Mouse (Mus musculus) R1 (cell line): ENCODE data around the gene Npffr2.

Source experiments
- DNase-seq: peaks from one replicate; pipeline ENCODE4 v3.0.0-alpha.2; 2018; ENCODE audit warnings: low read depth, low spot score

The Npffr2 gene

DNA sequence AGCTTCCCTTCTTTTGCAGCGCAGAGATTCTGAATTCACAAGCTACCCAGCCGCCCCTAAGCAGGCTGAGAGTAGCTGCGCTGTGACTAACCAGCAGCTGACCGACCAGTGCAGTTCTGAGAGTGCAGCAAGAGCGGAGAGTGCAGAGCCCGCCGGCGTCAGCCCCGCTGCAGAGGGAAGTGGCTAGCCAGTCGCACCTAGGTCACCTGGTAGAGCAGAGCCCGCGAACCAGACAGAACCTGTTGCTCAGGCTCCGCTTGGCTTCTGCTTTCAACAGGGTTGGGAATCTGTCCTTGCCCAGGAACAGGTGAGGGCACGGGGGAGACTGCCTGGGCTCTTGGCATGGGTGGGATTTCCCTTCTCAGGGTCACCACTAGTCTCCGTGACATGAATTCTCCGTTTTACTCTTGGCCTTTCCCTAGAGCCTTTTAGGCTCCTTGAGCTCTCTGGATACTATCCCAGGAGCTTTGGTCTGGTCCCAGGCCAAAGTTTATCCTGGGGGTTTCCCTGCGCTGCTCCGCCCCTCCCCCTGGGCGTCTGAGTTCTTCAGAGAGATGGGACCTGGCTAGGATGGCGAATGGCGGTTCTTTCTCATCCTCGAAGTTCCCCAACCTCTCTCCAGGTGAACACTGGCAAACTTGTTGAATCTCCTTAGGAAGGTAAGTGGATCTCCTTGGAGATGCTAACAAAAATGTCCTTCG lies at the start of gene Npffr2:
Gene Npffr2, plus strand, starts transcription at position 552 of the 701 bp plus-strand sequence.
- DNase-seq, result peak; percentile 23

DNA sequence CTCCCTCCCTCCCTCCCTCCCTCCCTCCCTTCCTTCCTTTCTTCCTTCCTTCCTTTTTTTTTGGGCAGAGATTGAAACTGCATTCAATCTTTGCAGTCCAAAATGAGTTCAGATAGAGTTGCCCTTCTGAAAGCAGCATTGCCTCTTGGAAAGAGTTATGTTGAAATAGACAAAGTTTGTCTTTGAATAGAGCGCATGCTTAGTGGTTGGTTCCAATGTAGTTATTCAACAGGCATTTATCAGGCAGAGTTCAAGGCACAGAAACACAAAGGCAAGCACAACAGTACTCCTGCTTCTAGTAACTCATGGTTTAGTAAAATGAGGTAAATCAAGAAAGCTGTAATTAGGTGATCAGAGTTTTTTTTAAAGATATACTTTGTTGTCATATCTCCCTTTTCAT lies 34.7 kb upstream of the Npffr2 start:
- DNase-seq, result no peak

DNA sequence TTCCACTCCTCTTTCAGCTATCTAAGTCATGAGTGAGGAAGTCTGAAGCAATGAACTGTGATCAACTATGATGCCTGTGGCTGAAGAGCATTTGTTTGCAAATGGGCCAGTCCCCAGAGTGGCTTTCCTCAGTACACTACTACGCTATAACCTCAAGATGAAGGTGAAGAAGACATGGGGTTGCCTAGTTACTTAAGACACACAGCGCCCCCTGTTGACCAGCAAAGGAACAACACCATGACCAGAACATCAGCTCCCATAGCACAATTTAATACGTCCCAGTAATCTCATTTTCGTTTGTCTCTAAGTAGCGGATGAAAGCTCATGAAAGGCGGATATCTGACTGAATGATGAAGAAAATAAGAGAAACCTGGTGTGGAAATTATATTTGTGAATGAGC lies 27.0 kb upstream of the Npffr2 start:
- peak; percentile 61 for DNase-seq

DNA sequence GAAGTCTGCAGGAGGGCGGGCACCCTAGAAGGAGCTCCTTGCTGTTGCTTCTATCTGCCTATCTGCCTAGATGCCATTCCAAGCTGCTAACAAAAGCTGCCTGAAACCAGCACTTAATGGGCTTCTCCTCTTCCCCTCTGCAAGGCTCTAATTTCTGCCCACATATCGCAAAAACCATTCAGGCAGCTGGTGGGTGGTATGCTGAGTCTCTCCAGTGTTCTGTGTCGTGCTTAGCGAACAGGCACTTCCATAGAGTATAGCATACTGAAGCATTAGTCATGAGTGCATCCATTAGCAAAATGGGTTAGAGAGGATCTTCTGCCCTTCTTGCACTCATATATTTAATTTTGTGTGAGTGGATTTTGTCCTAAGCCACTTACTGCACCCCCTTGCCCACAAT lies 8.6 kb upstream of the Npffr2 start:
- no peak for DNase-seq

DNA sequence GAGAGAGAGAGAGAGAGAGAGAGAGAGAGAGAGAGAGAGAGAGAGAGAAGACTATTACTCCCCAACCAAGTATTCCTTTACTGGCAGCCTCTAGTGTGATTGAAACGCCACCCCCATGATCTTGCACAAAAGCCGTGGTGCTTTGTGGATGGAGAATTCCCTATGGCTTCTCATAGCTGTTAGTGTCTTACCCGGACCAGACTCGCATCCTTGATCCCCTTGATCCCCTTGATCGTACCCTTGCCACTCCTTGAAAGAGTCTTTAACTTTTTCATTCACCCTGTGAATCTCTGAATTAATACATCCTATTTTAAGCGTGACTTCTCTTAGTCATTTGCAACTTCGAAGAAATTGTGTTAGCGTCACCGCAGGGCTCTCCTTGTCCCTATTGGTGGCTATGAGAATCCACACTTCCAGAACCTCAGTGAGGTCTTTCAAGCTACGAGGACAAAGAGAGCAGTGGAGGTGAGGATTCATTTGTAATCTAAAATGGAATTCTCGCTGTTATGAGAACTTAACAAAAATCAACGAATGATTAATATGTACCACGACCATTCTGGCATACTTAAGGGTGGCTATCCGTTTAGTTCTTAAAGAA lies 949 bp upstream of the Npffr2 start:
- no peak for DNase-seq

DNA sequence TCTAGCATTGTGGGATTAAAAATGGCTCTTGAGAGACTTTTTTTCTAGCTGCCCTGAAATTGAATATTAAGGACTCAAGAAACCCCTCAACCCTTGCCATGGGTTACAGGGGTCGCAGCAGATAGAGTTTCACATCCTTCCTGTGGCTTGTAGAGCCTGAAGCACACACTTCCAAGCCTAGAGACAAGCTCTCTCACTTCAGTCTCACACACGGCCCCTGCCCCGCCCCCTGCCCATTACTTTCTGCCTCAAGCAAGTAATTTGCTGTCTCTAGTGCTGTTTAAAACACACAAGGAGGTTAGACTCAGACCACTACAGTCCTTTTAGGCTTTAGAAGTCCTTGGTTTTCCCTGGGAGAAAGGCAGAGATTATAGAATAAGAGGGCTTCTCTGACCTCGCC lies 1.7 kb downstream of the Npffr2 start:
- DNase-seq, result no peak

DNA sequence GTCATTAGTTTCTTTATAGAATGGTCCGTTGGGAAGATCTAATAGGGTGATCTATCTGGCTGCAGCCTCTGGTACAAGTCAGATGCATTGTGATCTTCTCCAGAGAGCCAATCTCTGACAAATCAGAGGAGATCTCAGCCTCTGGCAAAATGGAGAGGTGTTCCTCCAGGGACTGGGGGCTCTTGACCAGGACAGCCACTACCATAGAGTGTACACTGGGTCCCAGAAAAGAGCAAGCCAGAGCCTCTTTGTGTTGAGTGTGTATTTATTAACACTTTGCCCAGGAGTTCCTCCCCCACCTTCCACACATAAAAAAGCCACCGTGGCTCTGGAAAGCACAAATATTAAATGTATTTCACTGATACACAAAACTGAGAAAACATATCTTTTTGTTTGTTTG lies 2.2 kb downstream of the Npffr2 start:
- DNase-seq, result no peak

DNA sequence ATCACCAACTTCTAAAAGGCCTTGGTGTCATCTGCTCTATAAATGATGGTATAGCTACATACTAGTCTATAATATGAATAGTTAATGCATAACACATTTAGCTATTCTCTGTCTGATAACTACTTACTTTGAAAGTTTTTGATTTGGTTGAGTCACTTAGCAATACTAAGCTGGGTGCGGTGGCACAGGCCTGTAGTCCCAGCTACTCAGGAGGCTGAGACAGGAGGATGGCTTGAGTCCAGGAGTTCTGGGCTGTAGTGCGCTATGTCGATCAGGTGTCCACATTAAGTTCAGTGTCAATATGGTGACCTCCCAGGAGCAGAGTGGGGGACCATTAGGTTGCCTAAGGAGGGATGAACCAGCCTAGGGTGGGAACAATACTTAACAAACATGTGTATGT lies 8.8 kb downstream of the Npffr2 start:
- no peak for DNase-seq

DNA sequence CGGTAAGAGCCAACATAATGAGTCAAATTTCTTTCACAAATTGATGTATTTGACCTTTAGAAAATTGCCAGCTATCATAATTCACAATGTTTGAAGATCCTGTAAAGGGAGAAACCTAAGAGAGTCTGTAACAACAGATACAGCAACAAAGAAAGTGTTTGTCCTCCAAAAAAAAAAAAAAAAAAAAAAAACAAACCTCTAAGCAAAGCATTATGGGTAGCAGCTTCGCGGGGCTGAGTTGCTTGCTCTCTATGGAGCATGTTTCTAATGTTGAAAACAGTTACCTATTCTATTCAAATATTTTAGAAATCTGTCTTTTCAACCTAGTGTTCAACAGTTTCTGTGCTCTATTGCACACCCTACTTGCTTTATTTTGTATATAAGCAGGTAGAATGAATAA lies 15.2 kb downstream of the Npffr2 start:
- DNase-seq, result no peak

DNA sequence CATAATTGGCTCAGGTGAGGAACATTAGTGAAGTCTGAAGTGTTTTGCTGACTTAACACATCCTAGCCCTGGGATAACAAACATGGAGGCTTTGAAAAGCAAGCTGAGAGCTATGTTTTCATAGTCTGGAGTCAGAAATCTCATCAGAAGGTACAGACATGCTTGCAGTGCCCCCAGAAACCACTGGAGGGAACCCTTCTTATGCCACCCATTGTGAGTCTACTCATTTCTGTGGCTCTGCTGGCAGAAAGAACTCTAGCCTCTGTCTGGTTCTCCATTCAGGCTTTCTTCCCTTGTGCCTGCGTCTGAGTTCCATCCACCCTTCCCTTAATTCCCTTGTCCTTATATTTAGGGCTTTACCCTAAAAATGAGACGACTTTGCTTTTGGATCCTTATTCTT lies 16.2 kb downstream of the Npffr2 start:
- peak; percentile 67 for DNase-seq

DNA sequence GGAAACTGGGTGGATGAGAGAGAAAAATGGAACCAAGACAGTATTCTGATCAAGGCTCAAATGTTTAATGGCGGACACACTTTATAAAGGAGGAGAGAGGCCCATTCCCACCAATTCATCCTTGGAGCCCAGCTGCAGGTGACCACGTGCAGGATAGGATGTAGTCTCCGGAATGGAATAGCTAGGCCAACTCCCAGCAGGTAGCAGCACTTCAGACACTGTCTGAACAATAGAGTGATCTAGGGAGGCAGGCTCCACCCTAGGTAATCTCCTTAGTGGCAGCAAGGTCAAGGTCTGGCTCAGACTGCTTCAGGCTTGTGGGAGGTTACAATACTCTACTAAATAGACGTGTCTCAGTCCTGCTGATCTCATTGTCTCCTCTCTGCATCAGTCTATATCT lies 31.9 kb downstream of the Npffr2 start:
- peak; percentile 93 for DNase-seq

DNA sequence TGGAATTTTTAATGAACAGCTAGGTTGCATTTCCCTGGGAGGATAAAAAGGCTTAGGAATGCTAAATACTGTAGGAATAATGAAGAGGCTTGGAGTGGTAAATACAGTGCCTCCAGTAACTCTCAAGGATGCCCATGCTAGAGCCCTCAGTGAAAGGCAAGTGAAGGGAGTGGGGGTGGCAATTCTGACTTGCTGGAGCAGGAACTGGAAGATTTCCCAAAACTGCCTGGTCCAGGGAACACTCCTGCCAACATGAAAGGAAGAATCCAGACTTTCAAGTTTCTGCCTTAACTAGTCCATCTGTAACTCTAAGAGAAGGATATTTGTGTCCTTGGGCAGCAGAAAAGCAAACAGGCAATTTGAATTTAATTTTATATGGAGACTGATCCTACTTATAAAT lies 34.2 kb downstream of the Npffr2 start:
- no peak for DNase-seq

DNA sequence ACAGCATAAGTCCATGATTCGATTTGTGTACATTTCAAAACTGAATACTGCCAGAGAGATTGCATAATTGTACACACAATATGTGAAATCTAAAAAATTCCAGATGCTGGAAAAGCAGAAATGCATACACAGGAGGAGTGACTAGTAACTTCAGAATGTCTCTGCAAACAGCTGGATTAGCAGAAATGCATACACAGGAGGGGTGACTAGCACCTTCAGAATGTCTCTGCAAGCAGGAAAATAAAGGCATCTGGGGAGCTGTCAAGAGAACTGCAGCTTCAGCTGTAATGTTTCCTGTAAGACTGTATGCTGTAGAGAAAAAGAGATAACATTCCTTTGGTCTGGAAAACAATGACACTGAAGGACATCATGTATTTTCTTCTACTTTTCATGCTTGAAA lies 51.4 kb downstream of the Npffr2 start:
- DNase-seq, result no peak

DNA sequence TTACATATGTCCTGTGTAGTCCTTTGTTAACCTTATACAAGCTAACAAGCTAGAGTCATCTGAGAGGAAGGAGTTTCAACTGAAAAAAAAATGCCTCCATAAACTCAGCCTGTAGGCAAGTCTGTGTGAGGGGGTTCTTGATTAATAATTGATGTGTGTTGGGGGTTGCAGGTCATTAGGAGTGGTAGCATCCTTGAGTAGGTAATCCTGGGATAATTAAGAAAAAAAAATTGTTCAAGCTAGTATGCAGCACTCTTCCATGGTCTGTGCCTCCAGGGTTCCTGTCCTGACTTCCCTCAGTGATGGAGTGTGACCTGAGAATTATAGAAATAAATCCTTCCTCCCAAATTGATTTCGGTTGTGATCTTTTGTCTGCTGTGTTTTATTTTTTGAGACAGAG lies 52.0 kb downstream of the Npffr2 start:
- DNase-seq, result no peak

DNA sequence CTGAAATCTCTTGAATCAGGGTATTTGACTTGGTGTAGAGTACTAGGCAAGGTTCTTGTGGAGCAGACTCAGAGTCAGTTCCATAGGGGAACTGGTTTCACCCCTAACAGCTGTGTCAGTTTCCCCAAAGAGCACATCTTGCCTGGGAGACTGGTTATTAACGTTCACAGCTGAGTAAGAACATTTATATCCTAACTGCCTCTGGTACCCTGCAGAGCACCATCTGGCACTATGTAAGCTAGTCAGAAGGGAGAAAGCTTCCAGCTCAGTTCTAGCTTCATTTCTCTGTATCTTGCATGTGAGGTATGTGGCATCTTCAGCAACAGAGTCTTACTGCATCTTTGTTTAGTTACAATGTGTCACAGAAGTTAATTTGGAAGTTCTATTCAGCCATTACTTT lies 53.9 kb downstream of the Npffr2 start:
- DNase-seq, result no peak

DNA sequence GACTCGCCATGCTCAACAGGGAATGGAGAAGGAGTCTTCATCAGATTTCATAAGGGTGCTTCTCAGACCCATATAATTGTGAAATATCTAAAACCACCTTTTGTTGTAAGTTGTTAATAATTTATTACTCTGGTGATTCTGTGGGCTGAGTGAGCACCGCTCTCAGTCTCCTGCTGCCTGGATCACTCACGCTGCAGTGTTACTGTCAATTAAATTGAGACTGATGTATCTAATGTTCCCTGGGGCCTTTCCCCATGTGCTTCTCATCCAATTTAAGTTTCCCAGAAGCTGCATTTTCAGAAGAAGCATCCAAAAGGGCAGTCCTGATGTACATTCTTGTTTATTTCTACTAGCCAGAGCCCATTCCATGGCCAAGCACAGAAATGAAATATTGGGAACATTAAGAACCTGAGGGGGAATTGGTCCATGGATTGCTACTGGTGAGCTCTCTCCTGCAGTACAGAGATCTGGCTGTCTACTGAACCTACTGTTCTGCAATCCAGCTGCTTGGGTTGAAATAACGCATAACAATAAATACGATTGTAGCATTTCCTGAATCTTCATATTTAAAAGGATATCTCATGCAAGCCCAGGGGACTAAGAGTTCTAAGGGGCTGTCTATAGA lies 54.6 kb downstream of the Npffr2 start:
- no peak for DNase-seq

DNA sequence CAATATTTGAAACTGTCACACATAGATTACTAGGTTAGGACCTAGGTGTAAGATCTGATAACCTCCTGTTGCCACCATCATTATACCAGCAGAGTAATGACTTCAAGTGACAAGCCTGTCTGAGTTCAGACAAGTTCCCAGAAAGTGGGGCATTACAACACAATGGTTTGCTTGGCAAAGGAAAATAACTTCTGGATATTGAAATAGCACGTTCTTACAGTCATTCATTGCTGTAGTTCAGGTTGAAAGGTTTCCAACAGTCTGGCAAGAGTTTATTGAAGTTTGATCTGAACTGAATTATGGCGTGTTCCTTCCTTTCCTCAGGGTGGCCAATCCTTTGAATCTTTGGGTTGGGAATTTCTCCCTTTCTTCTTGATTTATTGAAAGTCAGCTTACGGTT lies 57.8 kb downstream of the Npffr2 start:
- no peak for DNase-seq

DNA sequence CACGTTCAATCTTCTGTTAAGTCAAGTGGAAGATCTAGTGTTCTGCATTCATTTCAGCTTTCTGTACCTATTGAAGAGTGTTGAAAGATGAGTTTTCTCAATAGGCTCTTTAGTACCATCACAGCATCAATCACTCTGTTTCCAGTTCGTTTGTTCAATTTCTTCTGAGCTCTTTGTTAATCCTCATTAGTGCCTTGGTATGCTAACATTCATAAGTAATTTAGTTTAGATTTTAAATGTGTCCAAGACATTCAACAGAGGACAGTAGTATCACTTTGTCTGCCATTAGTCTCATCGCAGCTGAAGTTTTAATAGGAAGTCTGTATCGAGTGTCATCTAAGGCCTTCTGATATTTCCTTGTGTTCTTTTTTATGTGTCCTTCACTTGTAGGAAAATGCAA lies 65.1 kb downstream of the Npffr2 start:
- DNase-seq, result no peak

DNA sequence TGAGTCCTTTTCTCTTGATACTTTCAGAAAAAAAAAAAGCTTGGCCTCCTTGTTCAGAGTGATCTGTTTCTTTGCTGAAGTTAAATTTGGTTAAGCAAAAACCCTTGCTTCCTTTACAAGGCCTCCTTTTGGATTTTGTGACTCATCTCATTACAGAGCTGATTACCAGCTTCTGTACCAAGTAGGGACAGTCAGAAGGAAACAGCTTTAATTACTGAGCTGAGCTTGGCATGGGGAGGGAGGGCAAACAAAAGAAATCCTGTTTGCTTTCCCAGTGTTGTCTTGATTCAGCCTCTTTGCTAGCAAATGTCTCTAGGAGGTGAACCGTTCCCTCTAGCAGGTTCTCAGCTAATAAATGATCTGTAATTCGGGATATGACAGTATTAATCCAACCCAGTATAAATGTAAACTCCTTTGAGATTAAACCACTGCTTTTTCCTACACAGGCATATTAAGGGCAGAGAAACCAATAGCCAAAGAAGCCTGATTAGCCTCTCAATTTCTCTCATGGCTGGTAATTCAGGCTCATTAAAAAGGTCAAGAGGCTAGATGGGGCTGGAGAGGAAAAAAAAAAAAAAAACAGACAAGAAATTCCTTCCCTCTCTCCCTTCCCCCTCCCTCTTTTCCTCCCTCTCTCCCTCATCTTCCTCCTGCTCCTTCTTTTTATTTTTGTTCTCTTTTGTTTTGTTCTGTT lies 84.2 kb downstream of the Npffr2 start:
- DNase-seq, result no peak

DNA sequence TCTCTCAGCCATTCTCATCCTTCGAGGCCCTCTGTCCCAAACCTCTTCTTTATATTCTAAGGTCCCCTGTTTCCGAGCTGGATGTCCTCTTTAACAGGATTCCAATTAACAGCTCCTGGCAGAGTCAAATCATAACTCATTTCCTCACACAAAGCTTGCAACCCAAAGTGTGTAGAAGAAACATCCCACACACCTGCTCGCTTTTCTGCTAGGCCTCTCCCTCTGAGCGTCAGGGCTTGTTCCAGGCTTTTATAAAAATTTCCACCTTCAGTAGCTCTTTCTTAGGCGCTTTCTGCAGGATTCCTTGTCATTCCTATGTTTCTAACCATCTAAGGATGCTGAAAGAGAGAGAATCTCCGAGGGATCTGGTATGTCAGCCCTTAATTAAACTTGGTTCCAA lies 85.0 kb downstream of the Npffr2 start:
- DNase-seq, result no peak

DNA sequence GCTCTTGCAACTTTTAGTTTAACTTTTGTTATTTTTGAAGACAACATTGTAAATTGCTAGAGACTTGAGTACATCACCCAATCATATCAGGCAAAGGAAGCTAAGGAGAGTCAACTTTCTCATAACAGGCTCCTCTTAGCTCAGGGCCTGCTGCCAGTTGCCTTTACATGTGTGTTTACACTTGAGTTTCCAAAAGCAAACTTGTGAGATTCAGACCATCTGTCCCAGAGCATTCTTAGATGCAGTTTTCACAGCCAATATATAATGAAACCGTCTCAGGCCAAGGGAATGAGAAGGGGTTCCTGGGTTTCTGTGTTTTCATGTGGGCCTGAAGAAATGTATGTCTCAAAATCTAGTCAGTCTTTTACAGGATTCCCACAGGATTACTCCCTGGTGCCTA lies 104.4 kb downstream of the Npffr2 start:
- no peak for DNase-seq
